Mouse (Mus musculus): ENCODE results near the gene Nipsnap1. TPM values are rescaled to one million over a fixed set of nuclear protein-coding genes. Genes with fewer than 3 reads are reported as not detected.

Gene Nipsnap1
- total and polyA plus RNA-seq, 3 experiments: 53.5 to 97.9 (median 79.3) TPM

- no peak for TF ChIP-seq KAT2A (IDR thresholded peaks at IDR 0.05; ENCODE audit: insufficient replicate concordance, low read length)
- TF ChIP-seq NELFE (IDR thresholded peaks at IDR 0.05; ENCODE audit: low read depth, low read length): no peak
- TF ChIP-seq UBTF (IDR thresholded peaks at IDR 0.05; ENCODE audit: low read depth, low read length): no peak
- no peak for TF ChIP-seq MEF2A (IDR thresholded peaks at IDR 0.05; ENCODE audit: borderline replicate concordance, low read depth, low read length)
- TF ChIP-seq SIN3A (IDR thresholded peaks at IDR 0.05; ENCODE audit: low read length): no peak; the same call in 1 of the 2 replicates
- no peak for TF ChIP-seq CHD1 (IDR thresholded peaks at IDR 0.05; ENCODE audit: low read depth, low read length)
- TF ChIP-seq GABPA (IDR thresholded peaks at IDR 0.05; ENCODE audit: insufficient replicate concordance, low read depth, low read length): no peak
- TF ChIP-seq MAX (IDR thresholded peaks at IDR 0.05; ENCODE audit: low read length): no peak
Measured at GRCm38 (mm10) chr11:4836755-4837154, 37.0 kb upstream of the Nipsnap1 start (continued).

GRCm38 (mm10) chr11:4837342-4837741, 36.4 kb upstream of the Nipsnap1 start:
- Histone ChIP-seq H3K36me3 (replicated peaks in 1 of 2; ENCODE audit: control insufficient read depth in 1 of 2, insufficient read depth in 1 of 2, low read length in 1 of 2) (peaks cover 0 to 13% of the 10 kb centered on the region in 2 experiments), H3K27me3 (replicated peaks) (no peaks in the 10 kb centered on the region), H3K4me2 (ENCODE audit: insufficient read depth, low read depth, poor library complexity, severe bottlenecking) (peak overlapping the region; percentile 79), H3K9ac (ENCODE audit: insufficient read depth, low read depth) (peak overlapping the region; percentile 50), H3K4me1 (ENCODE audit: control insufficient read depth in 1 of 2, insufficient read depth in 2 of 2) (peaks cover 2 to 64% of the 10 kb centered on the region in 2 experiments; a peak in 3 of 4 replicates), H3K4me3 (replicated peaks in 1 of 3; ENCODE audit: low read depth in 2 of 3, low read length in 2 of 3, poor library complexity in 1 of 3) (no peak overlapping the region), H3K9me3 (replicated peaks; ENCODE audit: low read length) (no peaks in the 10 kb centered on the region), H3K79me2 (replicated peaks; ENCODE audit: control insufficient read depth, extremely low read depth, insufficient read depth, poor library complexity, severe bottlenecking) (peaks cover 38% of the 10 kb centered on the region), H3K27ac (ENCODE audit: insufficient read depth, low read depth) (no peak overlapping the region; the same call in 1 of the 2 replicates)
- dilution Hi-C loops (cut with MboI; ENCODE audit: extremely low pct_ligation_motif_present, extremely low pct_unique_long_range_greater_than_20kb, low sequenced_read_pairs) (no loop called here), in situ Hi-C loops (cut with MboI; ENCODE audit: low pct_ligation_motif_present, low pct_unique_long_range_greater_than_20kb, low sequenced_read_pairs) (loop anchor here (10.0 to 25.0 kb wide), 3 partner anchors 333 to 575 kb away; partner anchors contain the start of genes Hormad2 and Lif)
- DNase-seq (ENCODE audit: extremely low read depth): no peak
- no peak for TF ChIP-seq MAZ (IDR thresholded peaks at IDR 0.05; ENCODE audit: low read depth, low read length)
- peak; percentile 75; the same call in 1 of the 2 replicates for TF ChIP-seq MEF2A (IDR thresholded peaks at IDR 0.05; ENCODE audit: borderline replicate concordance, low read depth, low read length)

- Histone ChIP-seq H3K9me3 (replicated peaks; ENCODE audit: low read length) (no peaks in the 10 kb centered on the region), H3K4me2 (ENCODE audit: insufficient read depth, low read depth, poor library complexity, severe bottlenecking) (no peak overlapping the region), H3K79me2 (replicated peaks; ENCODE audit: control insufficient read depth, extremely low read depth, insufficient read depth, poor library complexity, severe bottlenecking) (peaks cover 32% of the 10 kb centered on the region), H3K9ac (ENCODE audit: insufficient read depth, low read depth) (no peak overlapping the region; the same call in 1 of the 2 replicates), H3K36me3 (replicated peaks in 1 of 2; ENCODE audit: control insufficient read depth in 1 of 2, insufficient read depth in 1 of 2, low read length in 1 of 2) (peaks cover 0 to 15% of the 10 kb centered on the region in 2 experiments), H3K4me1 (ENCODE audit: control insufficient read depth in 1 of 2, insufficient read depth in 2 of 2) (peaks cover 2 to 55% of the 10 kb centered on the region in 2 experiments; a peak in 3 of 4 replicates), H3K4me3 (replicated peaks in 1 of 3; ENCODE audit: low read depth in 2 of 3, low read length in 2 of 3, poor library complexity in 1 of 3) (no peak overlapping the region), H3K27ac (ENCODE audit: insufficient read depth, low read depth) (no peak overlapping the region), H3K27me3 (replicated peaks) (no peaks in the 10 kb centered on the region)
- in situ Hi-C loops (cut with MboI; ENCODE audit: low pct_ligation_motif_present, low pct_unique_long_range_greater_than_20kb, low sequenced_read_pairs) (loop anchor here (10.0 to 25.0 kb wide), 3 partner anchors 333 to 576 kb away; partner anchors contain the start of genes Hormad2 and Lif), dilution Hi-C loops (cut with MboI; ENCODE audit: extremely low pct_ligation_motif_present, extremely low pct_unique_long_range_greater_than_20kb, low sequenced_read_pairs) (no loop called here)
- TF ChIP-seq MXI1 (IDR thresholded peaks at IDR 0.05; ENCODE audit: low read depth, low read length) (no peak), PAX5 (IDR thresholded peaks at IDR 0.05; ENCODE audit: low read length) (no peak), SMC3 (IDR thresholded peaks at IDR 0.05; ENCODE audit: low read depth, low read length) (no peak), USF1 (IDR thresholded peaks at IDR 0.05; ENCODE audit: low read depth, low read length) (no peak), POLR2AphosphoS2 (IDR thresholded peaks at IDR 0.05; ENCODE audit: low read depth, low read length) (no peak), RCOR1 (conservative IDR thresholded peaks at IDR 0.05; ENCODE audit: low read depth, low read length) (no peak), BHLHE40 (IDR thresholded peaks at IDR 0.05; ENCODE audit: low read depth, low read length) (no peak), CHD2 (IDR thresholded peaks at IDR 0.05; ENCODE audit: low read length) (no peak), SIN3A (IDR thresholded peaks at IDR 0.05; ENCODE audit: low read length) (no peak), ZMIZ1 (IDR thresholded peaks at IDR 0.05; ENCODE audit: low read depth, low read length) (no peak), UBTF (IDR thresholded peaks at IDR 0.05; ENCODE audit: low read depth, low read length) (no peak), ZKSCAN1 (IDR thresholded peaks at IDR 0.05; ENCODE audit: borderline replicate concordance, low read depth, low read length) (no peak), NRF1 (IDR thresholded peaks at IDR 0.05; ENCODE audit: low read depth, low read length) (no peak), TBP (conservative IDR thresholded peaks at IDR 0.05; ENCODE audit: low read depth, low read length) (no peak), KAT2A (IDR thresholded peaks at IDR 0.05; ENCODE audit: insufficient replicate concordance, low read length) (no peak), TCF12 (IDR thresholded peaks at IDR 0.05; ENCODE audit: low read depth, low read length) (no peak), MAX (IDR thresholded peaks at IDR 0.05; ENCODE audit: low read length) (no peak), GABPA (IDR thresholded peaks at IDR 0.05; ENCODE audit: insufficient replicate concordance, low read depth, low read length) (no peak)
- no peak for DNase-seq (ENCODE audit: extremely low read depth)
Measured at GRCm38 (mm10) chr11:4838235-4838634, 35.5 kb upstream of the Nipsnap1 start.

Measured in CH12.LX (cell line).